Mouse (Mus musculus) liver, embryonic 14.5 days (tissue): Measurements from ENCODE around the gene Acad12.

Source experiments
- CTCF ChIP-seq: IDR thresholded peaks from 2 replicates; pipeline ENCODE4 v1.5.1; 2016; ENCODE audit warnings: antibody characterized with exemption, low read depth, control low read depth
- EP300 ChIP-seq: IDR thresholded peaks from 2 replicates; pipeline ENCODE4 v1.6.1; 2016; ENCODE audit warnings: antibody characterized with exemption, low read depth

DNA sequence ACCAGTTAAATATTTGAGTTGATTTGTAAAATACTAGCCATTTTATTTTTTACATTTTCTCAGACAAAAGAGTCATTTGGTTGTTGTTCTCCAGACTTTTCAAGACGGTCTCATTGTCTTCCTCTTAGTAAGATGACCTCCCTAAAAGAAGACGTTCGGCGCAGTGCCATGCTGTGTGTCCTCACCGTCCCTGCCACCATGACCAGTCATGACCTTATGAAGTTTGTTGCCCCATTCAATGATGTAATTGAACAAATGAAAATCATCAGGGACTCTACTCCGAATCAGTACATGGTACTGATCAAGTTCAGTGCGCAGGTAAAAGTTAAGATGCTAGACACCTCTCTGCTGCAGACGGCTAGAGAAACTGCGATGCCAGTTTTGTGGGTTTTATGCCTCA lies 46.2 kb upstream of the Acad12 start:
- TF ChIP-seq CTCF (no peak), EP300 (no peak)
